Comparison of ENCODE assay signal across 11 mouse cellular contexts in the genomic region with DNA sequence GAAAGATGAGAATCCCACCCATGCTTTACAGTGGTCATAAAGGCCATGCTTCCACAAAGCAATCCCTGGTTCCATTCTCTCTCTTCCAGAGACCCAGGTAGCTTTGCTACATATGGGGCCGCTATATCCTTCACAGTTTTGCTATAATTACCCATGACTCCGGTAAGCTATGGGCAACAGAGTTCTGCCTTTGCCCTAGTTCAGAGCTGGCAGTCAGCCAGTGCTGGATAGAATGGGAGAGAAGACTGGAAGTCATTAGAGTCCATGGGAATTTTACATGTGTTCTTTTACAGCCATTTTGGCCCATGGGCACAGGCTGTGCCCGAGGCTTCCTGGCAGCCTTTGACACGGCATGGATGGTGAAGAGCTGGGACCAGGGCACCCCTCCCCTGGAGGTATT.
DNase-seq lines count a peak whose midpoint lies in the region; ATAC-seq and TF ChIP-seq lines count a peak whose summit lies in the region.
"Had no signal": no experiment of that assay in that cellular context is flagged by ENCODE, and none has a peak within 500 bp of the region (broad histone marks: within the 10 kb centered on the region; RNA-seq: fewer than 3 reads in every experiment).

No protein-coding gene starts in this region.

- peak; percentile 46 for DNase-seq in gastrocnemius, adult 2 months
- no peak for DNase-seq in gastrocnemius, postnatal 4 days (ENCODE audit: low spot score in 2 of 2)
- peak; percentile 44 for DNase-seq in lung, embryonic 14.5 days
- no peak for DNase-seq in lung, adult 2 months
- peak; percentile 68 to 71 for DNase-seq in cerebellum, postnatal 36 days
- DNase-seq in kidney, postnatal 4 days: peak; percentile 60 to 66
- DNase-seq in embryo, embryonic 10.5 days (ENCODE audit: low spot score): no peak
- DNase-seq in thymus, postnatal 0 days (ENCODE audit: low spot score): no peak
- DNase-seq: thymus, postnatal 25 days had no signal

- H3K9me3 ChIP-seq in lung, embryonic 14.5 days (ENCODE audit: low read depth, low read length): no peaks in the 10 kb centered on the region
- H3K9me3 ChIP-seq: embryonic facial prominence, embryonic 12.5 days had no signal

- TF ChIP-seq POLR2A in lung, adult 2 months (IDR thresholded peaks at IDR 0.05; ENCODE audit: borderline replicate concordance, extremely low read depth, low read depth, low read length): no peak

- H3K4me1 ChIP-seq in lung, embryonic 14.5 days (ENCODE audit: insufficient read depth): no peaks in the 10 kb centered on the region
- H3K4me1 ChIP-seq in lung, adult 2 months (ENCODE audit: control insufficient read depth, insufficient read depth, low read length): peaks cover 3% of the 10 kb centered on the region; the same call in 1 of the 2 replicates

- no peak for TF ChIP-seq CTCF in gastrocnemius, adult 2 months (IDR thresholded peaks at IDR 0.05)
- no peak for TF ChIP-seq CTCF in lung, embryonic 14.5 days (IDR thresholded peaks at IDR 0.05; ENCODE audit: low read depth)
- TF ChIP-seq CTCF in lung, adult 2 months (IDR thresholded peaks at IDR 0.05; ENCODE audit: insufficient read depth, low read length): no peak

- H3K27me3 ChIP-seq in lung, embryonic 14.5 days (ENCODE audit: insufficient read depth, low read length): no peaks in the 10 kb centered on the region
- H3K27me3 ChIP-seq: embryonic facial prominence, embryonic 12.5 days had no signal

- no peak overlapping the region; the same call in 1 of the 2 replicates for H3K27ac ChIP-seq in gastrocnemius, adult 2 months
- no peak overlapping the region for H3K27ac ChIP-seq in lung, embryonic 14.5 days (ENCODE audit: low read depth)
- H3K27ac ChIP-seq: embryonic facial prominence, embryonic 12.5 days had no signal

- peaks cover 19% of the 10 kb centered on the region for H3K36me3 ChIP-seq in lung, embryonic 14.5 days (ENCODE audit: insufficient read depth)
- H3K36me3 ChIP-seq: embryonic facial prominence, embryonic 12.5 days had no signal

- ATAC-seq in lung, embryonic 14.5 days (ENCODE audit: insufficient read depth): no peak
- ATAC-seq: lung, postnatal 0 days had no signal

- intact Hi-C loops in gastrocnemius, adult 2 months (cut with DNase I): no loop called here

- H3K4me3 ChIP-seq in gastrocnemius, adult 2 months: no peak overlapping the region
- H3K4me3 ChIP-seq in lung, embryonic 14.5 days (ENCODE audit: low read depth, low read length): no peak overlapping the region
- H3K4me3 ChIP-seq in lung, adult 2 months (replicated peaks; ENCODE audit: extremely low read depth, low read depth, low read length): no peak overlapping the region
- H3K4me3 ChIP-seq: embryonic facial prominence, embryonic 12.5 days had no signal

- 71% methylated on average over 4 of the region's 4 CpGs for WGBS in lung, embryonic 14.5 days
- 73% methylated on average over 4 of the region's 4 CpGs for WGBS in lung, adult 2 months

- no peak overlapping the region for H3K9ac ChIP-seq in lung, embryonic 14.5 days
- H3K9ac ChIP-seq: embryonic facial prominence, embryonic 12.5 days had no signal

- no peak overlapping the region for H3K4me2 ChIP-seq in lung, embryonic 14.5 days
- H3K4me2 ChIP-seq: embryonic facial prominence, embryonic 12.5 days had no signal

Comparison
In these comparisons a context has a peak if more than half of its experiments do, and no peak if none do; other contexts are left out.
1. DNase-seq: peak in gastrocnemius, adult 2 months (single experiment), lung, embryonic 14.5 days (single experiment), cerebellum, postnatal 36 days (2 of 2) and kidney, postnatal 4 days (2 of 2); none in gastrocnemius, postnatal 4 days (0 of 2), lung, adult 2 months (single experiment), embryo, embryonic 10.5 days (single experiment) and thymus, postnatal 0 days (single experiment).